Mouse (Mus musculus) lung, embryonic 15.5 days (tissue): ENCODE results near the gene Rufy1. TPM values are rescaled to one million over a fixed set of nuclear protein-coding genes. Genes with fewer than 3 reads are reported as not detected.
"Not testable (repeated sequence)": the region's sequence is repeated elsewhere in the genome, so short reads cannot be mapped to it uniquely, and the experiment has no call there.

Experiments used
- ATAC-seq: fragments of 200-750 bp; cut with Nextera tagmentation; 2 replicates; pipeline ENCODE4 v1.8.0; 2017; ENCODE audit warnings: moderate number of reproducible peaks, borderline replicate concordance; ENCODE audit not compliant: low FRiP score, low TSS enrichment; ENCODE audit errors: extremely low read depth
- H3K27ac ChIP-seq: fragments of 300-500 bp; sonication (generic); 2 replicates; pipeline ENCODE4 v1.5.1; 2015; ENCODE audit warnings: moderate library complexity, mild to moderate bottlenecking, inconsistent platforms
- H3K27me3 ChIP-seq: fragments of 300-500 bp; sonication (generic); 2 replicates; pipeline ENCODE4 v1.6.1; 2015; ENCODE audit warnings: inconsistent platforms
- H3K36me3 ChIP-seq: fragments of 300-500 bp; sonication (generic); 2 replicates; pipeline ENCODE4 v1.6.1; 2015; ENCODE audit warnings: inconsistent platforms
- H3K4me1 ChIP-seq: fragments of 300-500 bp; sonication (generic); 2 replicates; pipeline ENCODE4 v1.6.1; 2015; ENCODE audit warnings: inconsistent platforms
- H3K4me2 ChIP-seq: fragments of 300-500 bp; sonication (generic); 2 replicates; pipeline ENCODE4 v1.6.1; 2015; ENCODE audit warnings: inconsistent platforms, mild to moderate bottlenecking, moderate library complexity
- H3K4me3 ChIP-seq: fragments of 300-500 bp; sonication (generic); 2 replicates; pipeline ENCODE4 v1.5.1; 2015; ENCODE audit warnings: mild to moderate bottlenecking, inconsistent platforms
- H3K9ac ChIP-seq: fragments of 300-500 bp; sonication (generic); 2 replicates; pipeline ENCODE4 v1.6.1; 2015; ENCODE audit warnings: inconsistent platforms
- H3K9me3 ChIP-seq: fragments of 300-500 bp; sonication (generic); 2 replicates; pipeline ENCODE4 v1.6.1; 2016; ENCODE audit warnings: inconsistent platforms
- WGBS: fragments of 180-500 bp; shearing (Covaris S2); methylation state at CpG from one replicate; pipeline ENCODE4 v1.1.7; 2015; 5-methylcytosine and 5-hydroxymethylcytosine counted together
- microRNA counts: library from miRNA; unstranded; fragments of <30 nt; microRNA quantifications from one replicate; lab custom pipeline; 2016
- microRNA-seq: library from miRNA; unstranded; fragments of <30 nt; microRNA quantifications from one replicate; pipeline ENCODE4, GENCODE M21; 2016
- polyA plus RNA-seq: library from polyadenylated mRNA; unstranded; fragments of >200 nt; fragmentation: Nextera tagmentation; extraction: Ambion mirVana; gene quantifications from 2 replicates; pipeline ENCODE4 v1.2.1, GENCODE M21; 2015

Gene Rufy1
- polyA plus RNA-seq, 1 experiment from 2014 or later = 24.9 TPM

GRCm38 (mm10) chr11:50361282-50361681 is 69.6 kb downstream of the Rufy1 start:
- not testable (repeated sequence) for H3K4me1 ChIP-seq, H3K4me2 ChIP-seq, H3K27me3 ChIP-seq, H3K36me3 ChIP-seq, ATAC-seq, H3K27ac ChIP-seq, H3K9me3 ChIP-seq, H3K9ac ChIP-seq, H3K4me3 ChIP-seq
- 72% methylated on average over 1 of the region's 1 CpGs for WGBS

DNA sequence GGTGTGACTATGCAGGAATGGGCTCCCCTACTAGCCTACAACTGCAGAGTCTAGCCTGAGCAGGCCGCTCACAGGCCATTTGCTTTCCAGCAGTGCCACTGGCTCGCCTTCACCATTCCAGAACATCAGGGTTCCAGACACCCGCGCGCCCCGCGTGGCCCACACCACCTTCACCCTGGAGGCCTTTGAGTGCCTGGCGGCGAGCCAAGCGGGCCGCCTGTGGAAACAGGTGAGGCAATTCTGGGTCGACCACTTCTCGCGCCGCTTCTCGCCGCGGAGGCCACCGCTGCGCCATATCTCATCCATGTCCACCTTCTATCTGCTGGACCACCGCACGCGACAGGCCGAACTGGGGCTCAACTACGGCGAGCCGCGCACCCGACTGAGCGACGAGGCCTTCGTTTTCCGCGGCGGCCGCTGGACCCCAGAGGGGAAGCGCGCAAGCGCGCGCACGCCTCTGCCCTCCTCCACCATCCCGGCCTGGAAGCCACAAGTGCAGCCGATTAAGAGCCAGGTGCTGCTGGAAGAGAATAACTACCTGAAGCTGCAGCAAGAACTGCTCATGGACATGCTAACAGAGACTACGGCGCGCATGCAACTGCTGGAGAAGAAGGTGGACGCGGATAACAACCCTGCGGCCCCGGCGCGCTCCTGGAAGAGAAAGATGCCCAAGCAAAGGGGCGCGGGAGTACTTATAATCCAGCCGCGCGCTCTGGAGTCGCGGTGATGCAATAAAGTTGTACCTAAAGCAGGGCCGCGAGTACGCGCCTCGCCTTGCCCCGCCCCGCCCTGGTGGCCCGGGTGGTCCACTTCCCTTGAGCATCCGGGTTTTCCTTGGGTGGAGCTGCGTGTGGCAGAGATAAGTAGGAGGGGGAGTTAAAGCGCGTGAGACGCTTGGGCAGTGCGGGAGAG is 71.7 kb downstream of the Rufy1 start:
- 1% methylated on average over 74 of the region's 74 CpGs for WGBS
- peak; percentile 67 for ATAC-seq
- Histone ChIP-seq H3K27me3 (peaks cover 8% of the 10 kb centered on the region), H3K27ac (peak overlapping the region; percentile 83), H3K4me1 (no peaks in the 10 kb centered on the region), H3K4me3 (peak overlapping the region; percentile 60), H3K9me3 (no peaks in the 10 kb centered on the region), H3K9ac (peak overlapping the region; percentile 40), H3K36me3 (no peaks in the 10 kb centered on the region), H3K4me2 (peak overlapping the region; percentile 96)

- Histone ChIP-seq H3K9me3 (no peaks in the 10 kb centered on the region), H3K27me3 (peaks cover 8% of the 10 kb centered on the region), H3K36me3 (no peaks in the 10 kb centered on the region), H3K4me2 (no peak overlapping the region), H3K4me1 (no peaks in the 10 kb centered on the region), H3K4me3 (no peak overlapping the region), H3K9ac (no peak overlapping the region), H3K27ac (no peak overlapping the region)
- WGBS = 52% methylated on average over 1 of the region's 1 CpGs
- ATAC-seq = no peak
These were observed 75.5 kb downstream of the Rufy1 start for GRCm38 (mm10) chr11:50355395-50355794.

DNA sequence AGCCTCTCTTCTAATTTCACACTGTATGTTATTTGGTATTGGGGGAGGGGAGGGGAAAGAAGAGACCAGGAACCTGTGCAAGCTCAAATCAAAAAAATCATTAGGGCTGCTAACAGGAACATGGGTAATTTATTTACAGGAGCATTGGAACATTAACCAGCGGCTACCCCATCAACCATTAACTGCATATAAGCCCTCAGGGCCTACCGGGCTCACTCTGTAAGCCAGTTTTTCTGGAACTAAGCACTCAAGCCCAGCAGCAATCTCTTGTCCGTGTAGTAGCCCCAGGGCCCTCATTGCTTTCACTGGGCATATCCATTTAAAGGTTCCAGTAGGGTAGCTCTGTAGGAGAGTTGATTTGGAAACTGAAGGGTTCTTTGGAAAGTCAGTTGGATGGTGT is 76.1 kb downstream of the Rufy1 start:
- Histone ChIP-seq H3K4me3 (no peak overlapping the region), H3K27ac (no peak overlapping the region), H3K4me2 (no peak overlapping the region), H3K4me1 (no peaks in the 10 kb centered on the region), H3K27me3 (peaks cover 8% of the 10 kb centered on the region), H3K36me3 (no peaks in the 10 kb centered on the region), H3K9ac (no peak overlapping the region), H3K9me3 (no peaks in the 10 kb centered on the region)
- no peak for ATAC-seq
- WGBS = 70% methylated on average over 3 of the region's 3 CpGs

DNA sequence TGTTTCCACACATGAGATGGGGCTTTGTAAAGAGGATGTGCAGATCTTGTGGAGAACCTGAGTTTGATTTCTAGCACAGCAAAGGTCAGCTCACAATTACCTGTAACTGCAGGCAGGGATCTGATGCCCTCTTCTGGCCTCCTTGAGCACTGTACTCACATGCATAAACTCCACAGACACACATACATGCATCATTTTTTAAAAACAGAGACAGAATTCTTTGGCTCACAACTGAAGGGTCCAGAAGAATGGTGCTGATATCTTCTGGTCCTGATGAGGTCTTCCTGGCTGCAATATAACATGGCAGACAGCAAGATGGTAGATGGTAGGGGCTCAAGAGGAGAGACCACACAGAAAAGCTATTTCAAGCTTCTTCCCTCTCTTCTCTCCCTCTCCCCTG is 76.8 kb downstream of the Rufy1 start, which contains the start of gene Cby3:
Gene Cby3 (plus strand): TSS at position 301 of the 400 bp plus-strand sequence.
- no peak within 1 kb of the TSS for H3K27ac ChIP-seq
- no peaks in the 10 kb centered on the region for H3K9me3 ChIP-seq
- H3K27me3 ChIP-seq = peaks cover 8% of the 10 kb centered on the region
- ATAC-seq = no peak
- H3K4me3 ChIP-seq = no peak within 1 kb of the TSS
- no peak within 1 kb of the TSS for H3K9ac ChIP-seq
- no peak within 1 kb of the TSS for H3K4me2 ChIP-seq
- no peaks in the 10 kb centered on the region for H3K4me1 ChIP-seq
- H3K36me3 ChIP-seq = no peaks in the 10 kb centered on the region

DNA sequence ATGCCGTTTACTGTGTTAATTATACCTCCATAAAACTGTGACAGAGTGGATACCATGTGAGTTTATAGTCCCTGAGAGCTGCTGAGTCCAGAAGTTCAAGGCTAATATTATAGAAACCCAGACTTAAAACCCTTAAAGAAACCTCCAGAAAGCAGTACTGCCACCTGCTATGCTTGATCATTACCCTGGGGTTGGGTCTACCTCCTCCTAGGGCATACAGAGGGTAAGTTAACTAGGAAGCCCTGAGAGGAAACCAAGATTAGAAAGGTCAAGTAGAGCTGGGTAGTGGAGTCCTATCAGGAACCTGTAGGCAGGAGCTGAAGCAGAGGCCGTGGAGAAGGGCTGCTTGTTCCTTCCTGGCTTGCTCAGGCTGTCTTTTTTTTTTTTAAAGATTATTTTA is 78.7 kb downstream of the Rufy1 start:
- Histone ChIP-seq H3K9ac (no peak overlapping the region), H3K4me1 (no peaks in the 10 kb centered on the region), H3K4me3 (no peak overlapping the region), H3K4me2 (no peak overlapping the region), H3K36me3 (no peaks in the 10 kb centered on the region), H3K9me3 (no peaks in the 10 kb centered on the region), H3K27ac (no peak overlapping the region), H3K27me3 (no peaks in the 10 kb centered on the region)
- WGBS = 88% methylated on average over 2 of the region's 2 CpGs
- ATAC-seq = no peak

GRCm38 (mm10) chr11:50346256-50347032 is 84.5 kb downstream of the Rufy1 start:
- Histone ChIP-seq H3K27ac (no peak overlapping the region), H3K4me3 (no peak overlapping the region), H3K4me1 (no peaks in the 10 kb centered on the region), H3K9me3 (no peaks in the 10 kb centered on the region), H3K4me2 (no peak overlapping the region), H3K27me3 (no peaks in the 10 kb centered on the region), H3K36me3 (no peaks in the 10 kb centered on the region), H3K9ac (no peak overlapping the region)
- WGBS = 84% methylated on average over 9 of the region's 9 CpGs
- no peak for ATAC-seq

DNA sequence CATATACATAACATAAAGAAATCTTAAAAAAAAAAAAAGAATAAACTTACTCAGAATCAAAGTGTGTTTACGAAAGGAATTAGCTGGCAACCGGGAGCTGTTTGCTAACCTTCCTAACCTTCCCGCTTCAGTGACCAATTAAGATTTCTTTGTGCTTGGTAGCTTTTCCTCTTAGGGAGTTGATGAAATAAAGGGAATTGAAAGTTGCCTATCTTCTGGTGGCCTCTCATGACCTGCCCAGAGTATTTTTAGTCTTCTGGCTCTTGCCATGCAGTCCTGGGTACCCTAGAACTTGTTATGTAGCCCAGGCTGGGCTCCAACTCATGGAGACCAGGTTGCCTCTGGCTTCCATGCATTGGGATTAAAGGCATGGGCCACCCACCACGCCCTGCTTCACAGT is 85.4 kb downstream of the Rufy1 start:
- H3K4me2 ChIP-seq = no peak overlapping the region
- H3K9me3 ChIP-seq = no peaks in the 10 kb centered on the region
- H3K4me3 ChIP-seq = no peak overlapping the region
- H3K9ac ChIP-seq = no peak overlapping the region
- H3K36me3 ChIP-seq = no peaks in the 10 kb centered on the region
- no peaks in the 10 kb centered on the region for H3K4me1 ChIP-seq
- ATAC-seq = no peak
- H3K27me3 ChIP-seq = no peaks in the 10 kb centered on the region
- no peak overlapping the region for H3K27ac ChIP-seq
- 60% methylated on average over 4 of the region's 4 CpGs for WGBS

MicroRNA genes within 50 kb of the gene (microRNA counts, 519-probe panel; counts per million panel counts)
- microRNA mmu-miR-804 (lab: Ali Mortazavi, UCI) = 2,510 counts per million, percentile 53 among the panel's probes with 10 or more counts

Small RNA genes within 50 kb of the gene (microRNA-seq; reads per million reads assigned to microRNA genes)
- gene Mir804 = not detected

Other genes with a start within 250 kb of the Rufy1 start
- 251 and 273 TPM in 2 replicates for gene Sqstm1, start 220.3 kb downstream of the Rufy1 start, polyA plus RNA-seq
- 36.4 and 41.0 TPM in 2 replicates for gene Mgat4b, start 220.2 kb downstream of the Rufy1 start, polyA plus RNA-seq
- gene Ltc4s, start 192.5 kb downstream of the Rufy1 start, polyA plus RNA-seq = 2.5 and 2.8 TPM in 2 replicates
- 6.2 and 6.5 TPM in 2 replicates for gene Maml1, start 138.8 kb downstream of the Rufy1 start, polyA plus RNA-seq
- 352 and 360 TPM in 2 replicates for gene Canx, start 105.5 kb downstream of the Rufy1 start, polyA plus RNA-seq
- 0.24 and 0.30 TPM in 2 replicates for gene Cby3, start 76.7 kb downstream of the Rufy1 start, polyA plus RNA-seq
- 489 and 493 TPM in 2 replicates for gene Hnrnph1, start 54.1 kb downstream of the Rufy1 start, polyA plus RNA-seq
- 12.5 and 13.5 TPM in 2 replicates for gene Adamts2, start 171.0 kb upstream of the Rufy1 start, polyA plus RNA-seq